Mouse (Mus musculus) embryo, embryonic 10.5 days (tissue): Measurements from ENCODE around the gene Wdcp.
"Not testable (repeated sequence)": the region's sequence is repeated elsewhere in the genome, so short reads cannot be mapped to it uniquely, and the experiment has no call there.

ENCODE experiments used
- DNase-seq: peaks from one replicate; pipeline ENCODE4 v3.0.0-alpha.2; 2015; ENCODE audit warnings: low spot score

The Wdcp gene

DNA sequence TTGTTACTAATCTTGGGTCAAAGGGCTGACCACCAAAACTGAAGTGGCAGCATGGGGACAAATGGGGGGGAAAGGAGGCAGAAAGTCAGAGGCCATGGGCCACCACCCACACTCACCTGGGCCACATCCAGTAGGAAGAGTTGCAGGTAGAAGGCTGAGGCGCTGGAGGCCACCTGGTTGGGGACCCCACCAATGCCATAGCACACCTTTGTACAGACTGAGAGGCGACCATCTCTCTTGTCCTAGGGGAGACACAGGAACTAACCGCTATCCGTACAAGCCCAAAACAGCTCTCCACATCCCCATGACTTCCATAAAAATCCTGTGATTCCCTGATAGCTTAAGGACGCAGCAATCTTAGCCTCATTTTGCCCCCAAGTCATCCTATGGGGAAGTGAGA lies 28.2 kb downstream of the Wdcp start:
- no peak for DNase-seq

- no peak for DNase-seq
These were observed 29.2 kb downstream of the Wdcp start for GRCm38 (mm10) chr12:4872273-4872672.

DNA sequence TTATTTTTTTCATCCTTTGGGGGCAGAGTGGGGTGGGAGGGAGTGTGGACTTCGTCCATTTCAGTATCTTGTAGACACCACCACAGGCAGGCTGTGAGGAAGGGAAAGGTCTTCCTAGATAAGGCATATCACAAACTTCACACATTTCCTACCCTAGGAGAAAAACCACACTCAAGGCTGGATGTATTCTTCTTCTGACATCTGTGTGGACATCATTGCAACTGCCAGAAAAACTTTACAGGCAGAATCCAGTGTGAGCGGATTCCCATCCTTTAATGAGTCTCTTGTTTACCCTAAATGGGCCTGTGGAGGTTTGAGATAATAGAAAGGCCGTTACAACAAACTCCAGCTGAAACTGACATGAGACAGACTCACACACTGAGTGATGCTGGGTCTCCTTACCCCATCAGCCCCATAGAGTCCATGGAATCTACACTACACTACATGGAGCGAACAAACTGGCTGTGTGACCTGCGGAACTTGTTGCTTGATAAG lies 29.9 kb downstream of the Wdcp start:
- no peak for DNase-seq

DNA sequence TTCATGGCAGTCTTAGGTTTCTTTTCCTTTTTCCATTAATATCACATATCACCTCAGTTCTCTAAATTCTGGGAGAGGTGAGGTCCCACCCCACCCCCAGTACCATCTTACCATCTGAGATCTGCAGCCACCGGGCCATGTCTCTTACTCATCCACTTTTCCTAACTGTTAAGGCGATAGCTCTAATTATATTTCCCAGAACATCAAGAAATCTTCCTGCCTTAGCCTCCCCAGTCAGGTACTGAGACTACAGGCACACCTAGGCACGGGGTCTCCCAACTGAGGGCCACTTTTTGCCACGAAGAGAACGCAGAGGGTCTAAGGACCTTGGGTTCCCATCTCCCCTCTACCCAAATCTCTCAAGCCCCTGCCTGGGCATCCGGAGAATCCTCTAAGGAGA lies 30.4 kb downstream of the Wdcp start:
- DNase-seq, result no peak

DNA sequence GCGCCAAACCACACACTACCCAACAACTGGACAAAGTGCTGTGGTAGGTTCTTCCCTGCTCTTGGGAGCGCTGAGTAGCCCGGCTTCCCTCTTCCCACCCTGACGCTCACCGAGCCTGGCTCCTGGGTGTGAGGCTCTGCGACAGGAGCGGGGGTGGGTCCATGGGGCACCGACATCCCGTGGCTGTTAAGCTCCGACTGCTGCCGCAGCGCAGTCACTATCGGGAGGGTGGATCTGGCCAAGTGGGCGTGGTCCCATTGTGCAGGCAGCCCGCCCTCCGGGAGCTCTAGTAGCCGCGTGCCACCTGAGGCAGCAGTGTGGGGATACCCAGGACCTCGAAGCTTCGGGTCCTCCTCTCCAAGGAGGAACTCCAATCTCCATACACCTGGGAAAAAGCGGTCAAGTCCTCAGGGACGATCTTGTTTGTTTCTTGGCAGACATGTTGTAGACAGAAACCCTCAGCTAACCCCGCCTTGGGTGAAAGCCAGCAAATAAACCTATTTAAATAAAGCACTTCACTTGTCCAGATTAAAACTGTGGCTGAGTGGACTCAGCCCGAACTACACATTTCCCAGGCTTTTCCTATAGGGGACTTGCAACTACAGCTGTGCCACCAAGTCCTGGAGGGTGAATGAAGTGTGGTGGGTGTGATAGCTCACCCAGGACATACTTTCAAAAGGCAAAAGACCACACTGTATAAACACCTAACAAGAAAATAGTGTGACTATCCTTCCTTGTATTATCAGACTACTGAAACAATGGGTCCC lies 31.2 kb downstream of the Wdcp start, which contains the start of gene Mfsd2b:
Mfsd2b (minus strand) TSS at position 199 of the 767 bp plus-strand sequence.
- DNase-seq, result peak; percentile 81

- DNase-seq, result no peak
These were observed 32.5 kb downstream of the Wdcp start for GRCm38 (mm10) chr12:4875623-4876022.

- no peak for DNase-seq
These were observed 35.2 kb downstream of the Wdcp start for GRCm38 (mm10) chr12:4878296-4878783.

DNA sequence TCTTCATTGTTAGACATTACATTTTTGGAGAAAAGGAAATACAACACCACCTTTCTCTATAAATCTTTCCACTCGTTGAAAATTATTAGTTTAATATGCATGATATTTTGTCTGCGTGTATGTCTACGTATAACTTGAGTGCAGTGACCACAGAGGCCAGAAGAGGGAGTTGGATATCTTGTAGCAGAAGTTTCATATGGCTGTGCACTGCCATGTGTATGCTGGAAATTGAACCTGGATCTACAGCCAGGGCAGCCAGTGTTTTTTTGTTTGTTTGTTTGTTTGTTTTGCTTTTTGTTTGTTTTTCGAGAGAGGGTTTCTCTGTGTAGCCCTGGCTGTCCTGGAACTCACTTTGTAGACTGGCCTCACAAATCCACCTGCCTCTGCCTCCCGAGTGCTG lies 35.9 kb downstream of the Wdcp start:
- no peak for DNase-seq

DNA sequence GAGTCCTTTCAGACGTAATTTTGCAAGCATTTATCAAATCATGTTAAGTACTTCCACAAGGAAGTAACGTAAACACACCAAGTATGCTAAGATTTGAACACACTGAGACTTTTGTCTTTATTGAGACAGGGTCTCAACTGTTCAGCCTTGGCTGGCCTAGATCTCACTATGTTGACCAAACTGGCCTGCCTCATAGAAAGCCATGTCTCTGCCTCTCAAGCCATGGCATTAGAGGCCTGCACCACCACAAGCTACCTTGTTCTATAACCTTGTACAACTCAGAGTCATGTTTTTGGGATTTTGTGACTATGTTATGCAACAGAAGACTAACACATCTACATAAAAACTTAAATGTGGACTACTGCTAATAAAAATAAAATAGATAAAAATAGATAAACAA lies 39.0 kb downstream of the Wdcp start:
- no peak for DNase-seq

DNA sequence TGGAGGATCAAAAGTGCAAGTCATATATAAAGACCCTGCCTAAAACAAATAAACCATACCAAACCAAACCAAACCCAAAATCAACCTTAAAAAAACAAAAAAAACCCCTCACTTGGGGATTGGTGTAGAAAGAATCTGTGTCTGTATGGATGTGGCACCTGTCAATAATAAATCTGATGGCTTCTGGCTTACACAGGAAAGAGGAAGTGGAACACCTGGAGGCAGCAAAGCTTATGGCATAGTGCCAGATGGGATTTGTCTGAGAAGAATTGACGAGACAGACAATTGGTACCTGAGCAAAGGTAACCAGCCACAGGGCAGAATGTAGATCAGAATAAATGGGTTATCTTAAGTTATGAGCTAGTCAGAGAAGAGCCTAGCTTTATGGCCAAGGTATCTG lies 42.0 kb downstream of the Wdcp start:
- DNase-seq, result no peak

DNA sequence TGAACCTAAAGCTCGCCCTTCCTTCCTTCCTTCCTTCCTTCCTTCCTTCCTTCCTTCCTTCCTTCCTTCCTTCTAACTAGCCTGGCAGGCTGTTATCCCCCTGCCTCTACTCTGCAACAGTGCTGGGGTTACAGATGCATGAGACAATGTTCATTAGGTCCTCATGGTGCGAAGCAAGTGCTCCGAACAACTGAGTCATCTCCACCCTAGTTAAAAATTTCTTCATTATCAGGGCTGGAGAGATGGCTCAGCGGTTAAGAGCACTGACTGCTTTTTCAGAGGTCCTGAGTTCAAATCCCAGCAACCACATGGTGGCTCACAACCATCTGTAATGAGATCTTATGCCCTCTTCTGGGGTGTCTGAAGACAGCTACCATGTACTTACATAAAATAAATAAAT lies 43.5 kb downstream of the Wdcp start:
- not testable (repeated sequence) for DNase-seq

GRCm38 (mm10) chr12:4888739-4889138 lies 45.6 kb downstream of the Wdcp start:
- DNase-seq, result no peak

DNA sequence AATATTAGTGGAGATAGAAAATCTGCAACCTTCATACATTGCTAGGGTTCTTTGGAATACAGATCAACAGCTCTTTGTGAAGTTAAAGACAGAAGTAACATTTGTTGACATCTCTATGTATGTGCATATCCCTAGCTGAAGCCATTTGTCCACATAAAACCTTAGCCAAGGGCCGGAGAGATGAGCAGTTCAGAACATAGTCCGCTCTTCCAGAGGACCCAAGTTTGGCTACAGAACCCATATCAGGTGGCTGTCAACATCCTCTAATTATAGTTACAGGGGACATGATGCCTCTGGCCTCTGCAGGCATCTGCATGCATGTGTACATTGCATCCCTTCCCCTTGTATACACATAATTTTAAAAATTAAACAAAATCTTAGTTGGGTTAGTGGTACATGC lies 46.1 kb downstream of the Wdcp start:
- DNase-seq, result no peak

DNA sequence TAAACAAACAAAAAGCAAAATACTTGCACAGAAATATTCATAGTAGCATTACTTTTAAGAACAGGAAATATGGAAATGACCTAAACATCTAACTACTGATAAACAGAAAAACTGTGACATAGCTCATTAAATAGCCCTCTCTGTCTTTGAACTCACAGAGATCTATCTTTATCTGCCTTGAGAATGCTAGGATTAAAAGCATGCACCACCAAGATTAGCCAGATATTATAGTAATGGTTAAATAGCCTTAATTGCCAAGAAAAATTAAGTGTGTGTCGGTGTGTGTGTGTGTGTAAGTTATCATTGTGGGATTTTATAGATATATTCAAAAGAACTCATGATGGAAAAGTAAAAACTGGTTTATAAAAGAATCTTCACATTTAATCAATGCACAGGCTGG lies 46.8 kb downstream of the Wdcp start:
- DNase-seq, result no peak

GRCm38 (mm10) chr12:4898024-4898423 lies 54.9 kb downstream of the Wdcp start:
- DNase-seq, result no peak

DNA sequence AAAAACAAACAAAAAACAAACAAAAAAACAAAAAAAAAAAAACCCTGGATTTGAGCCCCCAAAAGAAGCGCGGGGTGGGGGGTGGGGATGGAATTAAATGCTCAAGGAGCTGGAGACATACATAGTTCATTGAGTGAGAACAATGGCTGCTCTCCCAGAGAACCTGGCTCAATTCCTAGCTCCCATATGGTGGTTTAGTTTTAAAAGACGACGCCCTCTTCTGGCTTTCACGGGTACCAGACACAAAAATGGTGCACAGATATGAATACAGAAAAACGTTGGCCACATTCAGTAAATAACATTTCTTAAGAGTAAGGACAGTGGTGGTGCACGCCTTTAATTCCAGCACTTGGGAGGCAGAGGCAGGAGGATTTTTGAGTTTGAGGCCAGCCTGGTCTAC lies 62.8 kb downstream of the Wdcp start:
- peak; percentile 29 for DNase-seq

DNA sequence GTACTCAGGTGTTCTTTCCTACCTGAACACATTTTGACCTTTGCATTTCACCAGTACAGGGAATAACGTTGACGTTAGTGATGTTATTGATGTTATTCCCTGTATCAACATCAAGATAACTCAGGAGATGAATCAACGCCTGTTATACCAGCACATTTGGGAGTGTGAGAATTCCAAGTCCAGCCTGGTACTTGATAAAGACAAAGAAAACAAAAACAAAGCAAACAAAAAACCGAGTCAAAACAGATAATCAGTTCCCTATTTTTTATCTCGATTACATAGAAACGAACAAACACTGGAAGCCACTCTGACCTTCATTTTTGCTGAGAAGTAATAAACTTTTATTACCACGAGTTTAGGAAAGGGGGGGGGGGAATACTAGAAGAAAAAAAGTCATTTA lies 63.4 kb downstream of the Wdcp start:
- DNase-seq, result no peak

GRCm38 (mm10) chr12:4906951-4907906 lies 64.1 kb downstream of the Wdcp start, which contains the start of gene Ubxn2a:
Gene Ubxn2a (minus strand): TSS chr12:4907705.
- DNase-seq, result peak; percentile 93

GRCm38 (mm10) chr12:4908391-4908790 lies 65.3 kb downstream of the Wdcp start:
- DNase-seq, result no peak
